Mouse (Mus musculus): ENCODE data around the gene Rbm4.
"Not testable (repeated sequence)": the region's sequence is repeated elsewhere in the genome, so short reads cannot be mapped to it uniquely, and the experiment has no call there.

The Rbm4 gene

GRCm38 (mm10) chr19:4793831-4794422, at the start of gene Rbm4:
Gene Rbm4, minus strand, starts transcription at chr19:4793901.
- DNase-seq, result peak; percentile 95

DNA sequence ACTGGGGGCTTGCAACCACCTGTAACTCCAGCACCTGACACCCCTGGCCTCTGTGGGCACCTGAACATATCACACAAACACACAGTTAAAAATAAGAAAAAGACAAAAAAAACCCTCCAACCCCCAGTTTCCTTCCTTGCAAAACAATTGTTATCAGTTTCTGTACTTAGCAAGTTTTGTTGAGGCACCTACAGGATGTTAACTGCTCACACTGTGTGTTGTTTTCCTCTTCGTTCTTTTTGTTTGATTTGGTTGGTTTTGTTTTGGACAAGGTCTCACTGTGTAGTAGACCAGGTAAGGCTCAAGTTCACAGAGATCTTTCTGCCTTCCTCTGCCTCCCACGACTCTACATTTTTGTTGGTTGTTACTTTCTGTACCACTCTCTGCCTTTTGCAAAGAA, 48.9 kb upstream of the Rbm4 start:
- no peak for DNase-seq

DNA sequence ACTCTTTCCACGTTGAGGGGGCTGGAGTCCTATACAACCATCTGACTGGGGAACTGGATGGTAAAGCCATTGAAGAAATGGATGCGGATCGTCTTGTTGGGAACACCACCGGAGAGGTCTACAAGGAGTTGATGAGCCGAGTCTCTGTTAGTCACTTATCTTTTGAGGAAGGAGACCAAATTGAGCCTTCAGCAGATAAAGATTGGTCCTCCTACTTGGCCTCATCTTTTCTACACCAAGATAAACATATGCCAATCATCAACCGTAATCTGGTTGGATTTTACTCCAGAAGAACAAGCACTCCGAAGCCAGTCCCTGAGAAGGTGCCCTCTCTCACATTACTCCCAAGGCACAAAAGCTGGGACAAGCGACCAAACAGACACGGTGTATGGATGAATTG, 47.1 kb upstream of the Rbm4 start:
- no peak for DNase-seq

GRCm38 (mm10) chr19:4839149-4839548, 45.4 kb upstream of the Rbm4 start, which contains the start of the genes Ccs and Ccdc87:
Gene Ccs, minus strand, starts transcription at chr19:4839332.
Gene Ccdc87, plus strand, starts transcription at chr19:4839366.
- DNase-seq, result peak; percentile 97

- DNase-seq, result no peak
Observed at GRCm38 (mm10) chr19:4838526-4839140, 44.9 kb upstream of the Rbm4 start.

- no peak for DNase-seq
Observed at GRCm38 (mm10) chr19:4837049-4837448, 43.3 kb upstream of the Rbm4 start.

- DNase-seq, result no peak
Observed at GRCm38 (mm10) chr19:4836096-4836495, 42.4 kb upstream of the Rbm4 start.

GRCm38 (mm10) chr19:4833977-4834376, 40.3 kb upstream of the Rbm4 start:
- no peak for DNase-seq

DNA sequence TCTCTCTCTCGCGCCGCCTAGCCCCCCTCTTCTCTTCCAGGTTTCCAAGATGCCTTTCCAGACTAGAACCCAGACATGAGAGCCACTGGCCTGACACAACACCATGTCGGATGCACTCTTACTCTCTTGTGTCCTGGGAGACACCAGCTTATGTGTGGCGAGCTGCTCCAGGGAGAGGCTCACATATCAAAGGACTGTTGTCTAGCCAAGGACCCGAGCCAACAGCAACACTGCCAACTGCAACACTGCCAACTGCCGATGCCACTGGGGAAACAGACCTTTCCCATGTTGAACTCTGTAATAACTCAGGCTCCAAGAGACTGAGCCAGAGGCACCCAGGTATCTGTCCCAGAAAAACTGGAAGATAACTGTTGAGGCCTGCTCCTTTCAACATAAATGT, 35.5 kb upstream of the Rbm4 start:
- no peak for DNase-seq

GRCm38 (mm10) chr19:4828444-4829114, 34.9 kb upstream of the Rbm4 start:
- peak; percentile 52 for DNase-seq

GRCm38 (mm10) chr19:4820678-4821303, 27.1 kb upstream of the Rbm4 start:
- peak; percentile 35 for DNase-seq

DNA sequence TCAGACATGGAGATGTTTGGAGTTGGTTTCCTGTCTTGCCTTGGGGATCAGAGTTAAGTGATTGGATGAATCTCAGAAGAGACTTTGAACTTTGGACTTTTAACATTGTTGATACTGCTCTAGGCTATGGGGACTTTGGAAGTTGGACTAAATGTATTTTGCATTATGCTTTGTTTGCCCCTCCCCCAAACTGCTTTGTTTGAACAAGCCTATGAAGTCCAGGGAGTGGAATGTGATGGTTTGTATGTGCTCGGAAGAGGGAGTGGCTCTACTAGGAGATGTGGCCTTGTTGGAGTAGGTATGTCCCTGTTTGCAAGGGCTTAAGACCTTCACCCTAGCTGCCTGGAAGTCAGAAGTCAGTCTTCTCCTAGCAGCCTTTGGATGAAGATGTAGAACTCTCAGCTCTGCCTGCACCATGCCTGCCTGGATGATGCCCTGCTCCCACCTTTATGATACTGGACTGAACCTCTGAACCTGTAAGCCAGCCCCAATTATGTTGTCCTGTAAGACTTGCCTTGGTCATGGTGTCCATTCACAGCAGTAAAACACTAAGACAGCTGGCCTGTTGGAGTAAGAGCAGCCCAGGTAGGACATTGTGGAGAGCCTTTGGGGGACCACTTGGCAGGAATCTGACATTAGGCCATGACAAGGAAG, 23.6 kb upstream of the Rbm4 start:
- no peak for DNase-seq

GRCm38 (mm10) chr19:4813015-4813414, 19.3 kb upstream of the Rbm4 start:
- peak; percentile 64 for DNase-seq

GRCm38 (mm10) chr19:4812334-4812949, 18.7 kb upstream of the Rbm4 start:
- DNase-seq, result not testable (repeated sequence)

- no peak for DNase-seq
Observed at GRCm38 (mm10) chr19:4811909-4812242, 18.2 kb upstream of the Rbm4 start.

GRCm38 (mm10) chr19:4811063-4811908, 17.6 kb upstream of the Rbm4 start, which contains the start of the genes Gm21992 and Rbm14:
Gene Gm21992, minus strand, starts transcription at chr19:4811612.
Gene Rbm14, minus strand, starts transcription at chr19:4811634.
- DNase-seq, result peak; percentile 98

GRCm38 (mm10) chr19:4810746-4811062, 17.0 kb upstream of the Rbm4 start:
- no peak for DNase-seq

GRCm38 (mm10) chr19:4810309-4810708, 16.6 kb upstream of the Rbm4 start:
- DNase-seq, result no peak

DNA sequence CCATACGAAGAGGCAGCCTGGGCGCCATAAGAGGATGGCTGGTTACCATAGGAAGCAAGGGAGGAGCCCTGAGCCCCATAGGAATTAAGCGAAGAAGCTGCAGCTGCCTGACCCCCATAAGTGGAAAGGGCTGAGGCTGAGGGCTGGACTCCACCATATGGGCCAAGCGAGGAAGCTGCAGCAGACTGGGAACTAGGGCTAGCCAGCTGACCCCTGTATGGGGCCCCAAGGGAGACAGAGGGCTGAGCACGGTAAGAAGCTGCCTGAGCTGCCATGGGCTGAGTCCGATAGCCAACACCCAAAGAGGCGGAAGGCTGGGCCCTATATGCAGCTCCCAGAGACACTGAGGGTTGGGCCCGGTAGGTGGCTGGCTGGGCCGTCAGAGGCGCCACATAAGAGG, 9.6 kb upstream of the Rbm4 start:
- DNase-seq, result no peak

DNA sequence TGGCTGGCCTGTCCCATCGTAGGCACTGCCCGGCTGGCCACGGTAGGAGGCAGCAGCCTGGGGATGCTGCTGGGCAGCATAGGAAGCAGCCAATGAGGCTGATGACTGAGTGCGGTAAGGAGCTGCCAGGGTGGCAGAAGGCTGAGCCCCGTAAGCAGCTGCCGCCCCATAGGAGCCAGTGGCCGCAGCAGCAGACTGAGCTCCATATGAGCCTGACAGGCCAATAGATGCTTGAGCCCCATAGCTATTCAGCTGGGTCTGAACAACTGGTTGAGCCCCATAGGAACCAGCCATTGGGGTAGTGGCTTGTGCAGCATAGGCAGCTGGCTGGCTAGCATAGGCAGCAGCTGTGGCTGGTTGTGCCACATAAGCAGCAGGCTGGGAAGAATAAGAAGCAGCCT, 9.0 kb upstream of the Rbm4 start:
- DNase-seq, result no peak

DNA sequence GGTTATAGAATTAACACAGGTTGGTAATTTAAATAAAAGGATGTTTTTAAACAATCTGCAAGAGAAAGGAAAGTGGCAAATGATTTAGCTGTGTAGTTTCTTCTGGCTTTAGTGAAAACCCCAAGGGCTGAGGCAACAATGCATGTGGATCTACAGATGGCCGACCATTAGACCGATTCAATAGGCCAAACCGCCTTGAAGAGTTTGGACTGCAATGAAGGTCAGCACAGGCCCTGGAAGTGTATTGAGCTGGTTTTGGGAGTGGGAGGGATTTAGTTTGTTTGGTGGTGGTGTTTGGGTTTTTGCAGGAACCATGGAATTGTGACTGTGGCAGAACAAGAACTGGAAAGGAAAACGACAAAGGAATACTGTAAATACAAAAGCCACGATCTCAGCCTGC, 5.4 kb upstream of the Rbm4 start:
- DNase-seq, result no peak

- DNase-seq, result no peak
Observed at GRCm38 (mm10) chr19:4797846-4798245, 4.1 kb upstream of the Rbm4 start.
